Mouse (Mus musculus) kidney, adult 2 months (tissue): ENCODE data around the gene Usp6nl.

Experiments
- CTCF ChIP-seq: fragments of 200-500 bp; conservative IDR thresholded peaks from 2 replicates; pipeline ENCODE4 v1.5.1; 2011; ENCODE audit warnings: low read depth, mild to moderate bottlenecking, control low read depth, low read length, moderate library complexity, mixed read lengths; ENCODE audit not compliant: insufficient read depth, insufficient read length
- POLR2A ChIP-seq: fragments of 200-500 bp; IDR thresholded peaks from one replicate; pipeline ENCODE4 v1.6.1; 2011; ENCODE audit warnings: low read depth, low read length, control low read depth

GRCm38 (mm10) chr2:6278813-6279530, 43.5 kb upstream of the Usp6nl start:
- no peak for TF ChIP-seq CTCF
- no peak for TF ChIP-seq POLR2A
